Mouse (Mus musculus) heart, embryonic 16.5 days (tissue): Measurements from ENCODE around the gene Tjp2. TPM values are rescaled to one million over a fixed set of nuclear protein-coding genes. Genes with fewer than 3 reads are reported as not detected.
A peak's percentile ranks its signal among the peaks of the same experiment; 100 is the strongest.

Experiments used
- ATAC-seq: fragments of 200-750 bp; cut with Nextera tagmentation; replicated peaks from 2 replicates; pipeline ENCODE4 v1.8.0; 2017; ENCODE audit warnings: moderate number of reproducible peaks; ENCODE audit not compliant: insufficient read depth, low FRiP score; ENCODE audit errors: extremely low read depth
- H3K27ac ChIP-seq: fragments of 300-500 bp; sonication (generic); 2 replicates; pipeline ENCODE4 v1.5.1; 2014; ENCODE audit warnings: mild to moderate bottlenecking, low read length, control low read depth, moderate library complexity
- H3K27me3 ChIP-seq: fragments of 300-500 bp; sonication (generic); 2 replicates; pipeline ENCODE4 v1.6.1; 2014; ENCODE audit warnings: low read length, mixed read lengths; ENCODE audit not compliant: control insufficient read depth, insufficient read depth
- H3K36me3 ChIP-seq: fragments of 300-500 bp; sonication (generic); 2 replicates; pipeline ENCODE4 v1.6.1; 2014; ENCODE audit not compliant: control insufficient read depth, insufficient read depth
- H3K4me1 ChIP-seq: fragments of 300-500 bp; sonication (generic); 2 replicates; pipeline ENCODE4 v1.6.1; 2014; ENCODE audit warnings: low read length, mixed read lengths; ENCODE audit not compliant: control insufficient read depth, insufficient read depth
- H3K4me2 ChIP-seq: fragments of 300-500 bp; sonication (generic); 2 replicates; pipeline ENCODE4 v1.6.1; 2014; ENCODE audit warnings: low read depth, mild to moderate bottlenecking, control low read depth, low read length
- H3K4me3 ChIP-seq: fragments of 300-500 bp; sonication (generic); 2 replicates; pipeline ENCODE4 v1.5.1; 2014; ENCODE audit warnings: mild to moderate bottlenecking, control low read depth, low read length
- H3K9ac ChIP-seq: fragments of 300-500 bp; sonication (generic); 2 replicates; pipeline ENCODE4 v1.6.1; 2014; ENCODE audit warnings: low read length, control low read depth
- H3K9me3 ChIP-seq: fragments of 300-500 bp; sonication (generic); replicated peaks from 2 replicates; pipeline ENCODE4 v1.6.1; 2016; ENCODE audit warnings: low read length; ENCODE audit not compliant: control insufficient read depth
- WGBS: fragments of 180-500 bp; shearing (Covaris S2); extraction: QIAGEN DNeasy Blood & Tissue Kit; methylation state at CpG from one replicate; pipeline ENCODE4 v1.1.7; 2014; 5-methylcytosine and 5-hydroxymethylcytosine counted together
- polyA plus RNA-seq: library from polyadenylated mRNA; unstranded; fragments of >200 nt; fragmentation: Nextera tagmentation; extraction: Ambion mirVana; gene quantifications from 2 replicates; pipeline ENCODE4 v1.2.1, GENCODE M21; 2015

Gene Tjp2
- polyA plus RNA-seq, 1 experiment from 2014 or later: 22.3 TPM

DNA sequence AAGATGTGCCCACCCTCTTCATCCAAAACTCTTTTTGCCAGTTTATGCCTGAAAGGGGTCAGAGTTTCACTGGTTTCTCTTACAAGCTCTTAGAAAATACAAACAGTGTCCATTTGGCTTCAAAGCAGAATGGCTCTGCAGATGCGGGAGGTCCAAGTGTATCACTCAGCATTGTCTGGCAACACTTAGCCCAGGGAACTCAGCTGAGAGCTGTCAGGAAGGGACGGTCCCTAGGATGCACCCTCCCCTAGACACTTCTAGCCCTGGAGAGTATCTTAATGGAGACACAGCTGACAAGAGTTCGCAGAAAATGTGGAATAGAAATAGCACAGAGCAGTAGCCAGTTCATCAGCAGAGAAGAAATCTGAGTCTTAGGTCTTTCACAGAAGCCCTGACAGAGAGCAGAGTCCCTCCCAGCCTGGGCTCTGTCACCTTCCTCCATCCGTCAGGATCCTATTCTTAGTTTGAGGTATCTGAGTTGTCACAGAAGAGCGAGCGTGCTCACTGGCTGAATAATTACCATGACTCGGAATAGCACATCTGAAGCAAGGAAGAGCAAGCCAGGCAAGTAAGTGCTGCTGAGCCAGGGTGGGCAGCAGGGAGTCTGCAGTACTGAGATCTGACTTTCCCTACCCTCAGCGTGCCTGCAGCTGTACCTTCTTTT is 144.3 kb downstream of the Tjp2 start:
- H3K4me2 ChIP-seq: peak overlapping the region; percentile 51
- H3K27me3 ChIP-seq: no peaks in the 10 kb centered on the region
- H3K4me3 ChIP-seq: no peak overlapping the region
- H3K36me3 ChIP-seq: no peaks in the 10 kb centered on the region
- peak overlapping the region; percentile 57 for H3K9ac ChIP-seq
- no peaks in the 10 kb centered on the region for H3K9me3 ChIP-seq
- peaks cover 14% of the 10 kb centered on the region for H3K4me1 ChIP-seq
- ATAC-seq: peak; percentile 80
- 23% methylated on average over 8 of the region's 8 CpGs for WGBS
- peak overlapping the region; percentile 84 for H3K27ac ChIP-seq

DNA sequence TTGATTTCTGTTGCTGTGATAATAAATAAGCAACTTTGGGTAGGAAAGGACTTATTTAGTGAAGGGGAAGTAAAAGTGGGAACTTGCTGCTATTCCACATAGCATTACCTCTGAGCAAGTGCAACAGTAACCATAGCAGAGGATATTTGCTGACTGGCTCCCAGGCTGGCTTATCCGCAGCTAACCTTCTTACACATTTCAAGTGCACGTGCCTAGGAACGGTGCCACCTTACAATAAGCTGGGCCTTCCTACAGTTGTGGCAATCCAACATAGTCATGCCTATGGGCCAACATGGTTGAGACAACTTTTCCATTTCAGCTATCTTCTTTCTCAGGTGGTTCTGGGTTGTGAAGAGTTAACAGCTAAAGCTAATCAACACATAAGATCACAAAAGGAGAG is 147.2 kb downstream of the Tjp2 start:
- no peak overlapping the region for H3K9ac ChIP-seq
- H3K4me1 ChIP-seq: peaks cover 14% of the 10 kb centered on the region
- no peaks in the 10 kb centered on the region for H3K36me3 ChIP-seq
- 88% methylated on average over 3 of the region's 3 CpGs for WGBS
- peaks cover 5% of the 10 kb centered on the region for H3K9me3 ChIP-seq
- H3K27ac ChIP-seq: no peak overlapping the region
- H3K27me3 ChIP-seq: no peaks in the 10 kb centered on the region
- no peak overlapping the region for H3K4me3 ChIP-seq
- ATAC-seq: no peak
- no peak overlapping the region for H3K4me2 ChIP-seq

DNA sequence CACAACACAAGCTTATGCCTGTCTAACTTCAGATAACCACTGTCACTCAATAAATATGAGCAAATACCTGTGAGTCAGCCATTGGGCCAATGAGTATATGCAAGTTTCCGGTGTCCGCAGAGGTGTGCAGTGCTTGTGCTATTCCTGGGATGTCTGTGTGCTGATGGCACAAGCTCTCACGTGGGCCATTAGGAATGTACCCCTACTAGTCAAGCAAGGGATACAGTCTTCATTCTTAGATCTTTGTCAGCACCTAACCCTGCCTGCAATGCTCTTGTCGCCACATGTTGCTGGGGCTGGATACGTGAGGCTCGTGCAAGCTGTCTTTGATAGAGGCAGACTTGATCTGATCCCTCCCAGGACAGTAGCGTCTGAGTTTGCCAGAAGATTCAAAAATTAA is 148.3 kb downstream of the Tjp2 start:
- H3K9me3 ChIP-seq: peaks cover 5% of the 10 kb centered on the region
- WGBS: 66% methylated on average over 7 of the region's 7 CpGs

DNA sequence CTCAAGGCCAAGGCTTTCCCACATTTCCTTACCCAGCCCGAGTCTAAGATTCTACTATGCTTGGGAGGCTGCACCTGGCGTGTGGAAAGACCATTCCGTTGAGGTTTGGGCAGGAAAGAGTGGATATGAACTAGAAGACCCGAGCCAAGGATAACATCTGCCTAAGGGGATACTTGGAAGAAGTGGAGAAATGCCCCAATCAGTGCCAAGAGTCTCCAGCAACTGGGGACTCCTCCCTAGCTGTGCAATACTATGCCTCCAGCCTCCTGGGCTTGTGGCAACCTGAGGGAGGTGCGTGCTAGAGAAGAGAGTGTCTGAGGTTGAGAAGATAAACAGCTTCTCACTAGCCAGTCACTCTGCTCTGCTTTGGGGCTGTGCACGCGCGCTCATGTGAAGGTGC is 148.9 kb downstream of the Tjp2 start:
- Histone ChIP-seq H3K27me3 (no peaks in the 10 kb centered on the region), H3K36me3 (no peaks in the 10 kb centered on the region), H3K27ac (no peak overlapping the region), H3K4me2 (no peak overlapping the region), H3K9ac (no peak overlapping the region), H3K4me3 (no peak overlapping the region), H3K9me3 (peaks cover 5% of the 10 kb centered on the region), H3K4me1 (peaks cover 10% of the 10 kb centered on the region)
- 0 out of 2 replicates have a peak, but pooled peaks have one; percentile 24 for ATAC-seq
- 70% methylated on average over 8 of the region's 8 CpGs for WGBS

More for the DNA sequence above, 148.3 kb downstream of the Tjp2 start:
- H3K4me2 ChIP-seq: no peak overlapping the region
- H3K9ac ChIP-seq: no peak overlapping the region
- no peak for ATAC-seq
- no peaks in the 10 kb centered on the region for H3K36me3 ChIP-seq
- no peak overlapping the region for H3K4me3 ChIP-seq
- H3K27ac ChIP-seq: no peak overlapping the region
- no peaks in the 10 kb centered on the region for H3K27me3 ChIP-seq
- peaks cover 14% of the 10 kb centered on the region for H3K4me1 ChIP-seq

DNA sequence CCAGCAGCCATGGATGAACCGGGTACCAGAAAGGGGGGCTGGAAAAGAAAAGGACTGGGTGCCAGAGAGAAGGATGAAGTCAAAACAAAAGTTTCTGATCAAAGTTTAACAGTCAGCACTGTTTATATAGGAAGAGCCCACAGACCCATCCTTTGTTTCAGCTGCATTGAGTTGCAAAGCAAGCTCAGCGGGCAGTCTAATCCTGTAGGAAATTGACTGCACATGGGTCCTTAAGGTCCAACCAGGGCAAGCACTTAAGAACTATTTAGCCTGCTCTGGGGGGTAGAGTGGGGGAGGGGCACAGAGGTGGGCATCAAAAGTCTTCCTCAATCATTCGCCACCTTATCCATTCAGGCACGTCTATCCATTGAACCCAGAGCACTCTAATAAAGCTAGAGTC is 151.7 kb downstream of the Tjp2 start:
- H3K4me3 ChIP-seq: no peak overlapping the region
- H3K4me2 ChIP-seq: no peak overlapping the region
- no peaks in the 10 kb centered on the region for H3K36me3 ChIP-seq
- H3K9ac ChIP-seq: no peak overlapping the region
- WGBS: 72% methylated on average over 4 of the region's 4 CpGs
- H3K27ac ChIP-seq: no peak overlapping the region
- no peak for ATAC-seq
- no peaks in the 10 kb centered on the region for H3K27me3 ChIP-seq
- H3K4me1 ChIP-seq: no peaks in the 10 kb centered on the region
- peaks cover 5% of the 10 kb centered on the region for H3K9me3 ChIP-seq

- Histone ChIP-seq H3K4me2 (no peak overlapping the region), H3K36me3 (no peaks in the 10 kb centered on the region), H3K4me1 (no peaks in the 10 kb centered on the region), H3K9me3 (no peaks in the 10 kb centered on the region), H3K27me3 (no peaks in the 10 kb centered on the region), H3K27ac (no peak overlapping the region), H3K4me3 (no peak overlapping the region), H3K9ac (no peak overlapping the region)
- no peak for ATAC-seq
- WGBS: 50% methylated on average over 12 of the region's 12 CpGs
Observed at GRCm38 (mm10) chr19:24064348-24064895, 160.4 kb downstream of the Tjp2 start.

GRCm38 (mm10) chr19:24063585-24063984 is 161.2 kb downstream of the Tjp2 start:
- H3K9me3 ChIP-seq: no peaks in the 10 kb centered on the region
- H3K27me3 ChIP-seq: no peaks in the 10 kb centered on the region
- H3K27ac ChIP-seq: no peak overlapping the region
- H3K9ac ChIP-seq: no peak overlapping the region
- H3K36me3 ChIP-seq: no peaks in the 10 kb centered on the region
- 76% methylated on average over 4 of the region's 4 CpGs for WGBS
- H3K4me1 ChIP-seq: peaks cover 4% of the 10 kb centered on the region; the same call in 1 of the 2 replicates
- ATAC-seq: no peak
- no peak overlapping the region for H3K4me3 ChIP-seq
- H3K4me2 ChIP-seq: no peak overlapping the region

DNA sequence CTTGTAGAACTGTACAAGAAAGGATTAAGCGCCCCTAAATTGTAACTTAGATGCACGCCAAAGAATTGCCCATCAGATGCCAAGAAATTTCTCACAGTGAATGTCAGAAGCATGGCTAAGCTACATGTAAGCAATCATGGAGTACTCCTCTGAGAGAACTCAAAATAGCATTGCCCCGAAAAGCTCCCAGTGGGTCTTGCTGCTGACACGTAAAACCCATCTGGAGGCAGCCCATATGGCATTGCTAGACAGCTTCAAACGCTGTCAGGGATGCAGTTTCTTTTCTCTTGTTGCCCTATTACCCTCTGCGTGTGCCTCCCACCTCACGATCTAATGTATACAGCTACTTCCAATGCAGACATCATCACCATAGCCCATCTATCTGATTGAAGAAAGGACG is 166.0 kb downstream of the Tjp2 start:
- Histone ChIP-seq H3K36me3 (no peaks in the 10 kb centered on the region; the same call in 1 of the 2 replicates), H3K9me3 (peaks cover 7% of the 10 kb centered on the region; the same call in 1 of the 2 replicates), H3K27me3 (no peaks in the 10 kb centered on the region), H3K27ac (peak overlapping the region; percentile 93), H3K4me2 (no peak overlapping the region), H3K9ac (no peak overlapping the region), H3K4me3 (no peak overlapping the region), H3K4me1 (peaks cover 23% of the 10 kb centered on the region)
- ATAC-seq: no peak
- WGBS: 58% methylated on average over 8 of the region's 8 CpGs

DNA sequence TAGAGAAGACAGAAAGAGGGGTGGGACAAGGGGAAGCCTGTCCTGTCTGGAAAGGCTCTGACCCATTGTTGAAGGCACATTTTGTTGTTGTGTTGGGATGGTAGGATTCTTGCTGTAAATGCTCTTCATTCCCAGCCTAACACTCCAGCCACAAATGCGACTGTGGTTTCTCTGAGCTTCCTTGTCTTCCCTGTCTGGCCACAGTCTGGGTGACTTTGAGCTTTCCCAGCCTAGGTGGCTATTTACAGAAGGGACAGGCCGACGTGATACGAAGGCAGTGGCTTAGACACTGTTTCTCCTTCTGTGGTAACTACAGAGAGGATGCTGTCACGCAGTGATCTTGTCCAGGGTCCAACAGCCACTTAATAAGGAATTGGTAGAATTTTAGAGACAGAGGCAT is 166.8 kb downstream of the Tjp2 start:
- Histone ChIP-seq H3K9ac (no peak overlapping the region), H3K4me2 (no peak overlapping the region), H3K36me3 (no peaks in the 10 kb centered on the region; the same call in 1 of the 2 replicates), H3K27me3 (no peaks in the 10 kb centered on the region), H3K9me3 (peaks cover 7% of the 10 kb centered on the region; the same call in 1 of the 2 replicates), H3K4me1 (peaks cover 27% of the 10 kb centered on the region), H3K27ac (peak overlapping the region; percentile 93), H3K4me3 (no peak overlapping the region)
- peak; percentile 74 for ATAC-seq
- WGBS: 35% methylated on average over 5 of the region's 5 CpGs
